10 mouse cellular contexts compared by ENCODE assay signal in genomic region chr7:19851858-19852570, GRCm38 (mm10). TPM values are rescaled to one million over a fixed set of nuclear protein-coding genes. Genes with fewer than 3 reads are reported as not detected.
A peak's percentile ranks its signal among the peaks of the same experiment; 100 is the strongest.
DNase-seq lines count a peak whose midpoint lies in the region; ATAC-seq lines count a peak whose summit lies in the region.
"Had no signal": no experiment of that assay in that cellular context is flagged by ENCODE, and none has a peak within 500 bp of the region (broad histone marks: within the 10 kb centered on the region; RNA-seq: fewer than 3 reads in every experiment).

TSS of gene Gm19345 (plus strand) at chr7:19852003.

- ATAC-seq in embryonic facial prominence, embryonic 14.5 days (ENCODE audit: low read depth), result peak; percentile 74
- peak; percentile 76 for ATAC-seq in neural tube, embryonic 12.5 days (ENCODE audit: low FRiP score, low read depth)
- no peak for ATAC-seq in megakaryocyte-erythroid progenitor cell, adult 5-6 weeks (replicated peaks; ENCODE audit: low FRiP score, low TSS enrichment, poor library complexity, severe bottlenecking)

- DNase-seq in heart, embryonic 10.5 days (ENCODE audit: low spot score), result no peak
- no peak for DNase-seq in heart, postnatal 4 days
- DNase-seq in CD4-positive helper T cell, adult 2 months (ENCODE audit: low read depth, low spot score), result peak; percentile 33
- DNase-seq in embryonic facial prominence, embryonic 14.5 days (ENCODE audit: low spot score), result peak; percentile 53
- DNase-seq in left cerebral cortex, postnatal 25 days (ENCODE audit: low spot score in 2 of 2), result peak; percentile 23 to 36
- no peak for DNase-seq in spleen, adult 18-20 months

- WGBS in heart, embryonic 10.5 days, result 6% methylated on average over 32 of the region's 33 CpGs
- WGBS in embryonic facial prominence, embryonic 14.5 days, result 6% methylated on average over 32 of the region's 33 CpGs
- WGBS in neural tube, embryonic 12.5 days, result 4% methylated on average over 33 of the region's 33 CpGs

- H3K27me3 ChIP-seq in heart, embryonic 10.5 days (ENCODE audit: insufficient read depth, poor library complexity, severe bottlenecking), result peaks cover 67% of the 10 kb centered on the region
- peaks cover 11% of the 10 kb centered on the region for H3K27me3 ChIP-seq in embryonic facial prominence, embryonic 14.5 days (replicated peaks; ENCODE audit: control insufficient read depth, insufficient read depth, low read length)
- H3K27me3 ChIP-seq in neural tube, embryonic 12.5 days (replicated peaks), result peaks cover 8% of the 10 kb centered on the region; the same call in 1 of the 2 replicates
- H3K27me3 ChIP-seq: CH12.LX had no signal

- peak within 1 kb of the TSS; percentile 25; the same call in 1 of the 2 replicates for H3K9ac ChIP-seq in embryonic facial prominence, embryonic 14.5 days (ENCODE audit: low read depth, low read length)
- H3K9ac ChIP-seq in neural tube, embryonic 12.5 days, result peak within 1 kb of the TSS; percentile 5; the same call in 1 of the 2 replicates

- intact Hi-C loops in left cerebral cortex, postnatal 25 days (cut with DNase I), result no loop called here

- no peaks in the 10 kb centered on the region for H3K36me3 ChIP-seq in heart, embryonic 10.5 days
- no peaks in the 10 kb centered on the region for H3K36me3 ChIP-seq in embryonic facial prominence, embryonic 14.5 days (ENCODE audit: control insufficient read depth, insufficient read depth, low read length)
- H3K36me3 ChIP-seq in neural tube, embryonic 12.5 days, result no peaks in the 10 kb centered on the region

- peak within 1 kb of the TSS; percentile 37 for H3K4me3 ChIP-seq in heart, embryonic 10.5 days
- peak within 1 kb of the TSS; percentile 28 for H3K4me3 ChIP-seq in embryonic facial prominence, embryonic 14.5 days (ENCODE audit: low read depth, low read length)
- H3K4me3 ChIP-seq in neural tube, embryonic 12.5 days, result peak within 1 kb of the TSS; percentile 26; the same call in 1 of the 2 replicates

- H3K9me3 ChIP-seq in heart, embryonic 10.5 days, result no peaks in the 10 kb centered on the region
- no peaks in the 10 kb centered on the region for H3K9me3 ChIP-seq in embryonic facial prominence, embryonic 14.5 days (ENCODE audit: control insufficient read depth, low read length)
- H3K9me3 ChIP-seq in neural tube, embryonic 12.5 days, result no peaks in the 10 kb centered on the region

- no peak within 1 kb of the TSS for H3K27ac ChIP-seq in heart, embryonic 10.5 days
- H3K27ac ChIP-seq in embryonic facial prominence, embryonic 14.5 days (replicated peaks; ENCODE audit: low read depth, low read length), result no peak within 1 kb of the TSS
- H3K27ac ChIP-seq in neural tube, embryonic 12.5 days, result no peak within 1 kb of the TSS

- H3K4me2 ChIP-seq in embryonic facial prominence, embryonic 14.5 days (ENCODE audit: low read depth, low read length), result peak within 1 kb of the TSS; percentile 55
- H3K4me2 ChIP-seq in neural tube, embryonic 12.5 days (replicated peaks), result peak within 1 kb of the TSS; percentile 53

- H3K4me1 ChIP-seq in heart, embryonic 10.5 days, result peaks cover 13% of the 10 kb centered on the region
- no peaks in the 10 kb centered on the region for H3K4me1 ChIP-seq in embryonic facial prominence, embryonic 14.5 days (ENCODE audit: control insufficient read depth, insufficient read depth, low read length)
- no peaks in the 10 kb centered on the region; the same call in 1 of the 2 replicates for H3K4me1 ChIP-seq in neural tube, embryonic 12.5 days

RNA-seq across cellular contexts. Expression of gene Gm19345, which starts in this region (rescaled TPM):
- not detected in 2 replicates for polyA plus RNA-seq in heart, embryonic 10.5 days (2016; fragmentation: Nextera tagmentation; extraction: Ambion mirVana)
- not detected for total RNA-seq in heart, postnatal 4 days (2021)
- polyA plus RNA-seq in embryonic facial prominence, embryonic 14.5 days (2014; fragmentation: Nextera tagmentation; extraction: Ambion mirVana), result 0.69 and 0.75 TPM in 2 replicates
- total RNA-seq in left cerebral cortex, postnatal 25 days (2021), result 1 to 10 TPM; 2.3 to 2.5 TPM
- polyA plus RNA-seq in neural tube, embryonic 12.5 days (2016; fragmentation: Nextera tagmentation; extraction: Ambion mirVana), result 1.4 and 1.7 TPM in 2 replicates
- not detected in 2 replicates for total RNA-seq in megakaryocyte-erythroid progenitor cell, adult 5-6 weeks (2014; fragmentation: Nextera tagmentation)
- not detected in 2 replicates for total RNA-seq in megakaryocyte-erythroid progenitor cell, adult 5-6 weeks (2017)
- polyA plus RNA-seq: spleen, adult 2 months had no signal

Comparison
In these comparisons a context has a peak if more than half of its experiments do, and no peak if none do; other contexts are left out.
1. Peak in DNase-seq, ATAC-seq, H3K4me3 ChIP-seq, H3K9ac ChIP-seq and H3K4me2 ChIP-seq in embryonic facial prominence, embryonic 14.5 days; RNA of the gene not detected or under 1 TPM.
2. DNase-seq: peak in CD4-positive helper T cell, adult 2 months (single experiment) and left cerebral cortex, postnatal 25 days (2 of 2); none in heart, embryonic 10.5 days (single experiment), heart, postnatal 4 days (single experiment) and spleen, adult 18-20 months (0 of 2).
3. Peak in every context shown above with its lines, with median percentiles within 50 percentile points of each other: H3K4me3 ChIP-seq.